Mouse (Mus musculus): ENCODE measurements around the gene Pdcd2. TPM values are rescaled to one million over a fixed set of nuclear protein-coding genes. Genes with fewer than 3 reads are reported as not detected.

The Pdcd2 gene
- total RNA-seq, 2 experiments from 2014 or later = 13.8 to 19.2 TPM

DNA sequence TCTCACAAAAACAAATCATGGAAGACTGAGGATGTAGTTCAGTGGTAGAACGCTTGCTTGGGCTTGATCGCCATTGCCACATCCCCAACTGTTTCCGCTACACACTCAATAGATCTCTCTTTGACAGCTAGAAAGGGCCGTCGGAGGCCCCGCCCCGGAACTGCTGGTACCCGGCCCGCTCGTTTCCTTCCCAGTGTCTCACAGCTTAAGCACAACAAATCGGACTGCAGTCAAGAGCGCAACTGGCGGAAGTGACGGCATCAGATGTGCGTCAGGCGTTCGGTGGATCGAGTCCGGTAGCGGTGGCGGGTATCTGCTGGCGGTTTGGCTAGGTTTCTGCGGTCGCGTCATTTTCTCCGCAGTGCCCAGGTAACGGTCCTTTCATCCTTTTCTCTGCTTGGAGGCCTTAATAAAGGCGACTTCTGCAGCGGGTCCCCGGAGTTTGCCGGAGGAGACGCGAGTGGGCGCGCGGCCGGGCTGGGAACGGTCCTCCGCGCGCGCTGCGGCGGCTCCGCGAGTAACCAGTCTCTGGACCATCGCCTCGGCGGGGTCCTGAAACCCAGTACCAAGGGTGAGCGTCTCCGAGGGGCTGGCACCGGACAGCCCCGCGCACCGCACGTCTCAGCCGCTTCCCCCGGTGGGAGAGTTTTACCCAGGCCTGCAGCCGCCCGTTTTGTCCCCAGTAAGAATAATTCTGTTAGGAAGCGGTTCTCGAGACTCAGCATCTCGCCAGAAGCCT, 27.3 kb downstream of the Pdcd2 start, which contains the start of the genes Psmb1 and Tbp:
Gene Psmb1 (minus strand): TSS at position 96 of the 739 bp plus-strand sequence.
Gene Tbp (plus strand): TSS at position 233 of the 739 bp plus-strand sequence.
- DNase-seq (ENCODE audit: low spot score) = peak; percentile 98

DNA sequence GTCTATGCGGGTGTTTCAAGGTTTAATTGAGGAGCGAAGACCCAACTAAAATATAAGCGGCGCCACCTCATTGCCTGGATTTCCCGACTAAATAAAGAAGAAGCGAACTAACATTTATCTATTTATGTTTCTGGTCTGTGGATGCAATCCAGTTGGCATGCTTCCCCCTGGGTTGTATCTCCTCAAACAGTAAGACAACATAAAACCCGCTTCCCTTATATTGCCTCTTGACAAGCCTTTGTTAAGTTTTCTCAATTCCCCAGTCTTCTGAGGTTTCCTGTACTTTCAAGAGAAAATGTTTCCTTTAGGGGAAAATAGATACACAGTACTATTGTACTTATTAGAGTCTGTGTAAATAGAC, 28.4 kb downstream of the Pdcd2 start:
- DNase-seq (ENCODE audit: low spot score) = no peak

DNA sequence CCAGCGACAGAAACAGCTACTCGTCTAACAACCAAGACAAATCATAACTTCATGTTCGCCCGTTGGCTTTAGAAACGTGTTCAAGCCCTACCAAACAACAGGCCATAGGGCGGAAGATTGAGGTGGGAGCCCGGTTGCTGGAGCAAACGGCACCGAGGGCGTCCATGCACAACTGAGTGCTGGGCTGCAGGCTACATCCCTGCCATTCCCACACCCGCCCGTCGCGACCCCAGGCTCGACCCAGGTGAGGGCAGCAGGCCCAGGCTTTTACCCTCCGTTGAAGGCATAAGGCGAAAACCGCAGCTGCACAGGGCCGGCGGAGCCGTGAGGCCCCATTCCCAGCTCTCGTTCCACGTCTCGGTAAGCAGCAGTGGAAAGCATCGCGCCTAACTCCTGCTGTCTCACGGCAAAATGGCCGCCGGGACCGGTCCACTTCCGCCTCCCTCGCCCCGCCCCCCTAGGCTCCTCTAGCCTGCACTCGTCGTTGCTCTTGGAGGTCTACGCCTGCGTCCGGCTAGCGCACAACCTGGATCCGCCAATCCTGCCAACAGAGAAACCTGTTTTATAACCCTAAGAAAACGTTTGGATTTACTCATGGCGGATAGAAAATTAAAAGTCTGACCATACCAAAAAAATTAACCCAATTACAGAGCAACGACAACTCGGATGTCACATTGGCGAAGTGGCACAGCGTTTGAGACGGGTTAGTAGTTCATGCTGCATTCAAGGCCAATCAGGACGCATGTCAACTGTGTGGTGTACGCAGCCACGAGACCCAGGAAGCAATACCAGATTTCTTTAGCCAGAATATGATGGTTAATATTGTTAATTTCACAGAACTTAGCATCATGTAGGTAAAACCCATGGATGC, 29.0 kb downstream of the Pdcd2 start:
- DNase-seq (ENCODE audit: low spot score) = peak; percentile 94

DNA sequence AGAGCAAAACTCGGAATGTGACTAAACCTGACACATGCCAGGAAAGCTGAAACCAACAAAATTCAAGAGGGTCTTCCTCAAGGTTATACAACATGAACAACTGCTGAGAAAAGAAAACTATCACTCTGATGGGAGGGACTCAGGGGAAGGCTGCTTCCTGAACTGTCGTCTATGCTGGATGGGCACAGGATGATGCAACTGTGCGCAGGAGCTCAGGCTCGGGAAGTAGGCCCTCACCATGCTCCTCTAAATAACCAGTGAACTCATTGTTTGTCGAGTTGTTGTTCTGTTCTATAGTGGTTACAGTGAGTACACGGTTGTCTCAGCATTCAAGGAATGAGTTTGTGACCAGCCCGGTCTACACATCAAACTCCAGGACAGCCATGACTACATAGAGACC, 36.6 kb downstream of the Pdcd2 start:
- DNase-seq (ENCODE audit: low spot score) = no peak

DNA sequence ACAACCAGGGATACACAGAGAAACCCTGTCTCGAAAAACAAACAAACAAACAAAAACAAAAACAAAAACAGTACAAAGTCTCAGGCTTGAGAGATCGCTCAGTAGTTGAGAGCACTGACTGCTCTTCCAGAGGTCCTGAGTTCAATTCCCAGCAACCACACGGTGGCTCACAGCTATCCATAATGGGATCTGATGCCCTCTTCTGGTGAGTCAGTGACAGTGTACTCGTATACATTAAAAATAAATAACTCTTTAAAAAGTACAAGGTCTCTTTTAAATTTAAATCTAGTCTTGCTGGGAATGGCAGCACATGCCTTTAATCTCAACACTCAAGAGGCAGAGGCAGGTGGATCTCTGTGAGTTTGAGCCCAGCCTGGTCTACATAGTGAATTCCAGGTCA, 54.4 kb downstream of the Pdcd2 start:
- no peak for DNase-seq (ENCODE audit: low spot score)

Other genes starting within 250 kb of the Pdcd2 start
- gene Dll1, start 150.4 kb downstream of the Pdcd2 start, total RNA-seq (2021) = 1 to 10 TPM; 2.2 to 4.7 TPM
- gene Fam120b, start 131.1 kb downstream of the Pdcd2 start, total RNA-seq (2021) = 1 to 10 TPM; 9.8 to 10.0 TPM
- gene Psmb1, start 27.6 kb downstream of the Pdcd2 start, total RNA-seq (2021) = 100 to 1,000 TPM; 105 to 115 TPM
- 1 to 10 TPM; 6.7 to 7.0 TPM for gene Tbp, start 27.4 kb downstream of the Pdcd2 start, total RNA-seq (2021)
- 1 to 10 TPM; 2.2 to 3.0 TPM for gene Prdm9, start 37.1 kb upstream of the Pdcd2 start, total RNA-seq (2021)
- gene Chd1, start 177.7 kb upstream of the Pdcd2 start, total RNA-seq (2021) = 10 to 100 TPM; 12.0 to 14.7 TPM

Measured in gastrocnemius, adult 18-20 months (tissue).